Comparison of ENCODE assay signal across 8 mouse cellular contexts in genomic region chr10:128910066-128910841, GRCm38 (mm10). TPM values are rescaled to one million over a fixed set of nuclear protein-coding genes. Genes with fewer than 3 reads are reported as not detected.
DNase-seq lines count a peak whose midpoint lies in the region; ATAC-seq and TF ChIP-seq lines count a peak whose summit lies in the region.

No protein-coding gene starts in this region.

- TF ChIP-seq POLR2A in heart, adult 2 months (IDR thresholded peaks at IDR 0.05; ENCODE audit: insufficient read depth, low read depth, low read length) = no peak
- peak; percentile 30; the same call in 1 of the 2 replicates for TF ChIP-seq POLR2A in bone marrow, adult 2 months (IDR thresholded peaks at IDR 0.05; ENCODE audit: borderline replicate concordance, control insufficient read depth, low read depth, low read length)

- H3K9ac ChIP-seq in heart, adult 2 months (ENCODE audit: low read depth, low read length) = peak overlapping the region; percentile 95
- H3K9ac ChIP-seq in liver, postnatal 0 days (replicated peaks) = peak overlapping the region; percentile 79
- peak overlapping the region; percentile 86 for H3K9ac ChIP-seq in neural tube, embryonic 13.5 days

- DNase-seq in heart, adult 2 months = peak; percentile 68 to 69
- DNase-seq in heart, adult 9 months (ENCODE audit: low spot score in 2 of 2) = no peak
- peak; percentile 66 for DNase-seq in gastrocnemius, postnatal 14 days
- DNase-seq in kidney, adult 11 months = peak; percentile 71
- peak; percentile 55 for DNase-seq in liver, postnatal 0 days
- no peak for DNase-seq in spleen, adult 12 weeks (ENCODE audit: low spot score)

- H3K4me2 ChIP-seq in liver, postnatal 0 days (ENCODE audit: low read depth, low read length) = peak overlapping the region; percentile 68
- H3K4me2 ChIP-seq in neural tube, embryonic 13.5 days = peak overlapping the region; percentile 75

- no peak for TF ChIP-seq CTCF in heart, adult 2 months (IDR thresholded peaks at IDR 0.05)
- no peak for TF ChIP-seq CTCF in bone marrow, adult 2 months (IDR thresholded peaks at IDR 0.05; ENCODE audit: control insufficient read depth, insufficient read depth, low read length)
- TF ChIP-seq CTCF in liver, postnatal 0 days (IDR thresholded peaks at IDR 0.05; ENCODE audit: low read depth) = no peak

- no peaks in the 10 kb centered on the region for H3K27me3 ChIP-seq in heart, adult 2 months (ENCODE audit: control insufficient read depth, insufficient read depth, low read length)
- peaks cover 3% of the 10 kb centered on the region for H3K27me3 ChIP-seq in liver, postnatal 0 days (ENCODE audit: insufficient read depth, low read length)
- peaks cover 8% of the 10 kb centered on the region; the same call in 1 of the 2 replicates for H3K27me3 ChIP-seq in neural tube, embryonic 13.5 days

- H3K4me1 ChIP-seq in heart, adult 2 months (ENCODE audit: control insufficient read depth, insufficient read depth, low read length) = peaks cover 1% of the 10 kb centered on the region; the same call in 1 of the 2 replicates
- H3K4me1 ChIP-seq in bone marrow, adult 2 months (ENCODE audit: control insufficient read depth, insufficient read depth, low read length) = peaks cover 3% of the 10 kb centered on the region; the same call in 1 of the 2 replicates
- H3K4me1 ChIP-seq in liver, postnatal 0 days (ENCODE audit: insufficient read depth) = peaks cover 2% of the 10 kb centered on the region; the same call in 1 of the 2 replicates
- H3K4me1 ChIP-seq in neural tube, embryonic 13.5 days (replicated peaks) = peaks cover 32% of the 10 kb centered on the region

- H3K79me2 ChIP-seq in heart, adult 2 months (replicated peaks; ENCODE audit: control insufficient read depth, insufficient read depth, low read length) = no peaks in the 10 kb centered on the region

- H3K4me3 ChIP-seq in heart, adult 2 months = peak overlapping the region; percentile 95
- H3K4me3 ChIP-seq in bone marrow, adult 2 months (replicated peaks; ENCODE audit: control insufficient read depth, low read depth, low read length) = peak overlapping the region; percentile 69
- peak overlapping the region; percentile 71 for H3K4me3 ChIP-seq in liver, postnatal 0 days (ENCODE audit: low read depth, low read length)
- peak overlapping the region; percentile 75 for H3K4me3 ChIP-seq in neural tube, embryonic 13.5 days

- H3K9me3 ChIP-seq in liver, postnatal 0 days (ENCODE audit: low read length) = no peaks in the 10 kb centered on the region
- H3K9me3 ChIP-seq in neural tube, embryonic 13.5 days = no peaks in the 10 kb centered on the region

- WGBS in heart, adult 2 months = 3% methylated on average over 64 of the region's 66 CpGs
- WGBS in bone marrow, adult 2 months = 1% methylated on average over 62 of the region's 66 CpGs
- WGBS in liver, postnatal 0 days (ENCODE audit: insufficient replicate concordance) = 5% methylated on average over 48 of the region's 66 CpGs
- 2% methylated on average over 54 of the region's 66 CpGs for WGBS in neural tube, embryonic 13.5 days

- intact Hi-C loops in heart, adult 2 months (cut with DNase I) = no loop called here
- intact Hi-C loops in gastrocnemius, postnatal 14 days (cut with DNase I; ENCODE audit: low total_unique reads) = loop anchor here (5.0 to 10.0 kb wide), 2 partner anchors 37 to 65 kb away; no protein-coding TSS in a partner anchor

- ATAC-seq in liver, postnatal 0 days = peak; percentile 37
- ATAC-seq in neural tube, embryonic 13.5 days (ENCODE audit: low read depth) = peak; percentile 36

- peak overlapping the region; percentile 96 for H3K27ac ChIP-seq in heart, adult 2 months
- H3K27ac ChIP-seq in bone marrow, adult 2 months (ENCODE audit: control insufficient read depth, insufficient read depth, low read depth, low read length, poor library complexity) = peak overlapping the region; percentile 95
- H3K27ac ChIP-seq in liver, postnatal 0 days (ENCODE audit: low read depth) = peak overlapping the region; percentile 73
- H3K27ac ChIP-seq in neural tube, embryonic 13.5 days (replicated peaks) = peak overlapping the region; percentile 69

- TF ChIP-seq EP300 in heart, adult 2 months (IDR thresholded peaks at IDR 0.05; ENCODE audit: insufficient read depth, low read depth, low read length) = no peak
- TF ChIP-seq EP300 in liver, postnatal 0 days (IDR thresholded peaks at IDR 0.05; ENCODE audit: low read depth) = no peak

- H3K36me3 ChIP-seq in heart, adult 2 months (ENCODE audit: control insufficient read depth, insufficient read depth, low read length) = no peaks in the 10 kb centered on the region
- 0 out of 2 replicates have a peak, but pooled peaks cover 10% of the 10 kb centered on the region for H3K36me3 ChIP-seq in liver, postnatal 0 days (replicated peaks; ENCODE audit: insufficient read depth, low read length)
- no peaks in the 10 kb centered on the region for H3K36me3 ChIP-seq in neural tube, embryonic 13.5 days

RNA-seq across cellular contexts. Expression of gene Cd63, which starts 9.5 kb away (rescaled TPM):
- 100 to 1,000 TPM; 132 to 156 TPM for total RNA-seq in heart, adult 2 months (2021)
- polyA plus RNA-seq in heart, adult 2 months (2012; rRNA removed) = 83.2 and 101 TPM in 2 replicates
- 49.2 and 134 TPM in 2 replicates for polyA plus RNA-seq in bone marrow, adult 2 months (2011; ENCODE audit: insufficient read depth, insufficient read length, low replicate concordance, missing spikeins)
- total RNA-seq in gastrocnemius, postnatal 14 days (2021) = 100 to 1,000 TPM; 121 to 151 TPM
- 271 and 296 TPM in 2 replicates for polyA plus RNA-seq in liver, postnatal 0 days (2015; fragmentation: Nextera tagmentation; extraction: Ambion mirVana)
- polyA plus RNA-seq in neural tube, embryonic 13.5 days (2015; fragmentation: Nextera tagmentation; extraction: Ambion mirVana) = 228 and 241 TPM in 2 replicates

RNA-seq across cellular contexts. Expression of gene Rdh5, which starts 12.4 kb away (rescaled TPM):
- total RNA-seq in heart, adult 2 months (2021) = 1 to 10 TPM; 5.2 to 5.9 TPM
- polyA plus RNA-seq in heart, adult 2 months (2012; rRNA removed) = 19.4 and 24.9 TPM in 2 replicates
- 2.6 and 6.2 TPM in 2 replicates for polyA plus RNA-seq in bone marrow, adult 2 months (2011; ENCODE audit: insufficient read depth, insufficient read length, low replicate concordance, missing spikeins)
- total RNA-seq in gastrocnemius, postnatal 14 days (2021) = 1 to 10 TPM; 5.6 to 7.7 TPM
- polyA plus RNA-seq in liver, postnatal 0 days (2015; fragmentation: Nextera tagmentation; extraction: Ambion mirVana) = 54.5 and 63.1 TPM in 2 replicates
- 14.1 and 16.9 TPM in 2 replicates for polyA plus RNA-seq in neural tube, embryonic 13.5 days (2015; fragmentation: Nextera tagmentation; extraction: Ambion mirVana)

RNA-seq across cellular contexts. Expression of gene Bloc1s1, which starts 13.6 kb away (rescaled TPM):
- 100 to 1,000 TPM; 181 to 201 TPM for total RNA-seq in heart, adult 2 months (2021)
- 229 and 234 TPM in 2 replicates for polyA plus RNA-seq in heart, adult 2 months (2012; rRNA removed)
- polyA plus RNA-seq in bone marrow, adult 2 months (2011; ENCODE audit: insufficient read depth, insufficient read length, low replicate concordance, missing spikeins) = 78.6 and 92.7 TPM in 2 replicates
- total RNA-seq in gastrocnemius, postnatal 14 days (2021) = 100 to 1,000 TPM; 174 to 181 TPM
- polyA plus RNA-seq in liver, postnatal 0 days (2015; fragmentation: Nextera tagmentation; extraction: Ambion mirVana) = 128 and 130 TPM in 2 replicates
- polyA plus RNA-seq in neural tube, embryonic 13.5 days (2015; fragmentation: Nextera tagmentation; extraction: Ambion mirVana) = 299 and 314 TPM in 2 replicates

RNA-seq across cellular contexts. Expression of gene Gdf11, which starts 18.7 kb away (rescaled TPM):
- 1 to 10 TPM; 2.0 to 2.5 TPM for total RNA-seq in heart, adult 2 months (2021)
- 0.78 and 1.1 TPM in 2 replicates for polyA plus RNA-seq in heart, adult 2 months (2012; rRNA removed)
- 2.4 and 3.6 TPM in 2 replicates for polyA plus RNA-seq in bone marrow, adult 2 months (2011; ENCODE audit: insufficient read depth, insufficient read length, low replicate concordance, missing spikeins)
- total RNA-seq in gastrocnemius, postnatal 14 days (2021) = 1 to 10 TPM; 6.7 to 7.1 TPM
- polyA plus RNA-seq in liver, postnatal 0 days (2015; fragmentation: Nextera tagmentation; extraction: Ambion mirVana) = 0.17 and 0.23 TPM in 2 replicates
- polyA plus RNA-seq in neural tube, embryonic 13.5 days (2015; fragmentation: Nextera tagmentation; extraction: Ambion mirVana) = 11.8 and 13.5 TPM in 2 replicates

RNA-seq across cellular contexts. Expression of gene Itga7, which starts 23.4 kb away (rescaled TPM):
- 100 to 1,000 TPM; 140 to 155 TPM for total RNA-seq in heart, adult 2 months (2021)
- polyA plus RNA-seq in heart, adult 2 months (2012; rRNA removed) = 151 and 206 TPM in 2 replicates
- polyA plus RNA-seq in bone marrow, adult 2 months (2011; ENCODE audit: insufficient read depth, insufficient read length, low replicate concordance, missing spikeins) = 1.4 and 1.9 TPM in 2 replicates
- total RNA-seq in gastrocnemius, postnatal 14 days (2021) = 10 to 100 TPM; 88.7 to 94.7 TPM
- 0.66 and 0.70 TPM in 2 replicates for polyA plus RNA-seq in liver, postnatal 0 days (2015; fragmentation: Nextera tagmentation; extraction: Ambion mirVana)
- polyA plus RNA-seq in neural tube, embryonic 13.5 days (2015; fragmentation: Nextera tagmentation; extraction: Ambion mirVana) = 12.1 and 15.5 TPM in 2 replicates

Comparison
In these comparisons a context has a peak if more than half of its experiments do, and no peak if none do; other contexts are left out.
1. DNase-seq: peak in heart, adult 2 months (2 of 2), gastrocnemius, postnatal 14 days (single experiment), kidney, adult 11 months (single experiment) and liver, postnatal 0 days (single experiment); none in heart, adult 9 months (0 of 2) and spleen, adult 12 weeks (single experiment).
2. Peak in every context shown above with its lines, with median percentiles within 50 percentile points of each other: H3K27ac ChIP-seq, H3K4me3 ChIP-seq and H3K9ac ChIP-seq.